Mouse (Mus musculus) thymus, postnatal 14 days (tissue): ENCODE results near the gene Fam24b.

Source experiments
- DNase-seq: peaks from one replicate; pipeline ENCODE4 v3.0.0; 2021

The Fam24b gene

DNA sequence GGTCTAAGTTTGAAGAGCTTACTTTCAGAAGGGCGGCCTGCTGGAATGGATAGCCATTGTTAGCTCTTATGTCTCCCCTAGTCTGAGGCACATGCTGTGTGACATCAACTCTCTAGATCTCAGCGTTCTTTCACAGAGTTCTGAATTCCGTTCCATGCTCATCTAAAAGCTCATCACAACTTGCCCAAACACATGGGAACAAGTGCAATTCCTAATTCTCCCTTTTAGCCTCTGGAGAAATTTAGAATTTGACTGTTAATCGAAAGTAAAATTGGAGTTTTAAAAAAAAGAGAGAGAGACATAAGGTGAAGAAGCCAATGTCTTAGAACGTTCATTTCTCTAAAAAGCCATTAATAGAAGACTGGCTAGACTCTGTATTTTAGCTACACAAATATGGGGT is at the start of gene Fam24b:
Gene Fam24b, minus strand, starts transcription at position 101 of the 400 bp plus-strand sequence.
- DNase-seq: no peak

- peak; percentile 22 for DNase-seq
These were observed 42.8 kb upstream of the Fam24b start for GRCm38 (mm10) chr7:131371880-131372651.

DNA sequence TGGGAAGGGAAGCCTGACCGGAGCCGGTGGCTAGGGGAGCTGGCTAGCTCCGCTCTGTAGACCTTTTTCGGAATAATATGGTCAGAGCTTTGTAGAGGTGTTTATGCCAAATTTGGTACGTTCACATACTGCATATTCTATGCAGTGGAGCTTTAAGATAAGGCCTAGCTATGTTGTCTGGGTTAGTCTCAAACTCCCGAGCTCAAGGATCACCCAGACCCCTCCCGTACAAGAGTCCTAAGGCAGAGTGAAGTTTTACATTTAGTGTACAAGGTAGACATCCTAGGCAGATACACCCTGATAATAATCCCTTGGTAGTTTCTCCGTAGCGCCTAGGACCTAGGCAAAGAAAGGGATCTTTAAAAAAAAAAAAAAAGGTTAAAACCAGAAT is 42.1 kb upstream of the Fam24b start:
- no peak for DNase-seq

DNA sequence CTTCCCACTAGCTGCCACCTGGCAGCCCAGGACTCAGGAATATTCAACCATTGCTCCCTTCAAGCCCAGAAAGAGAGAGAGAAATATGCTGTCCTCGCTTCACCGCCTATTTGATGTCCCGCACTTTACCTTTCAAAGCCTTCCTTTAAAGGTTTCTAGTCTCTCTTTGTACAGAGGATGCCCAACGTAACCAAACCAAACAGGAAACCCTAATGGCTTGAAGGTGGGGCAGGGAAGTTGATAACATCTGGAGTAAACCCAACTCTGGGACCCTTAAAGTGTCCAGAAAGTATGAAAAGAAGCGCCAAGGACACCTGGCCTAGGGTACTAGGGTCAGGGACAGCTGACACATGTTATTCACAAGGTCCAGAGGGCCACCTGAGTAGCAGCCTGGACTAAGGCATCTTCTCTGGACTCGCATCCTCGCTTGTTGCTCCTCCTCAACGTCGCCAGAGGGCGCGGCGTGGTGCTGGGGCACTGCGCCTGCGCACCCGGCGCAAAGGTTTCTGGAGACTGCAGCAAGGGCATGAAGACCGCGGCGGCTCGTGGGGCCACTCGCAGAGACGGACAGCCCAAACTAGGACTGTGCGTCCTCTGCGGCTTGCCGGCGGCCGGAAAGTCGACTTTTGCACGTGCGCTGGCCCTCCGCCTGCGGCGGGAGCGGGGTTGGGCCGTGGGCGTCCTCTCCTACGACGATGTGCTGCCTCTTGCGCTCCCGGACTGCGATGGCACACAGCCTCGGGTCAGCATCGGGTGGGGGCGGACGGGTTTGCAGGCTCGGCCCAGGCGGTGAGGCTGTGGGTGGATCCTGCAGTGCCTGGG is 41.5 kb upstream of the Fam24b start, which contains the start of gene Pstk:
Gene Pstk, plus strand, starts transcription at position 494 of the 822 bp plus-strand sequence.
- DNase-seq: peak; percentile 83

- DNase-seq: no peak
These were observed 34.8 kb upstream of the Fam24b start for GRCm38 (mm10) chr7:131364131-131364530.

DNA sequence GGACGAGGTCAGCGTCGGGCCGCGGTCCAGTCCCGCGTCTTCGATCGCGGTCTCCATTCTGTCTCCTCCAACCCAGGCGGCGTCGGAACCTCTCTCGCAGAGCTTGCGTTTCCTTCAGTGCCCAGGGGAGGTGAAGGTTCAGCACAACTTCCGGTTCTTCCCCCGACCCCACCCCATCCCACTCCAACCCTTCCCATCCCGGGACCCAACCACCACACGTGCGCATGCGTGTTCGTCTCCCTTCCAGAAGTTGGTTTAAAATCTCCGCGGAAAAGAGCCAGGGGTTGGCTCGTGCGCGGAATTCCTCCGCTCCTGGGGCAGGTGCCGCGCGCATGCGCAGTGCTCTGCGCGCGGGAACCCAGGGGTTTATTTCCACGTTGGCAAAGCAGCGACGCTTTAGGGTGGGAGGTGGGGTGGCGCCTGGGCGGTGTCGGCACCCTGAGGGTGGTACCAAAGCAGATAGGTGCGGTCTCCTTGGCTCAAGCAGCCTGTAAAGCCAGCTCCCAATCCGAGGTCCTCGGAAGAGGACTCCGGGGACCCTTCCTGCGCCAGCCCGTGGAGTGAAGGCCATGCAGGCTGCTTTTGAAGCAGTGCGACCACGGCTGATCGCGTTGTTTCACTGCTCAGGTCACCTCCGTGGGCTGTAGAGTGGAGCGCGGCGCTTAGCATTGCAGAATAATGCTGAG is 33.4 kb upstream of the Fam24b start, which contains the start of gene 2310057M21Rik:
Gene 2310057M21Rik, minus strand, starts transcription at position 145 of the 686 bp plus-strand sequence.
- DNase-seq: peak; percentile 91

GRCm38 (mm10) chr7:131362269-131362614 is 32.9 kb upstream of the Fam24b start:
- DNase-seq: no peak

DNA sequence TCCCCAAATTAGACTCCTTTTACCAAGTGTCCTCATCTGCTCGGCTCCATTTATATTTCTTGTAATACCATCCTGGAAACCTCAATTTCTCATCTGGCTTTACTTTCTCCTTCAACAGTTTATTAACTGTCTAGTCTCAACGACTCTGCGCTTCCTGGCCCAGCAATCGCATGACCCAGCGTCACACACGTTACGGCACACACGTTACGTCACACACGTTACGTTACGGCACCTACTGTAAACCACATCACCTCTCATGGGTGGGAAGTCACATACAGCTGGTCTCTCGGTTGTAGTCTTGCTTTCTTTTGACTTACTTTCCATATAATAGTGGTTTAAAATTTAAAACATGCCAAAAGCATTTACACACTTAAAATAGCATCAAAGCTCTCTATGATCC is 26.8 kb upstream of the Fam24b start:
- no peak for DNase-seq

GRCm38 (mm10) chr7:131345856-131346541 is 16.7 kb upstream of the Fam24b start:
- no peak for DNase-seq

DNA sequence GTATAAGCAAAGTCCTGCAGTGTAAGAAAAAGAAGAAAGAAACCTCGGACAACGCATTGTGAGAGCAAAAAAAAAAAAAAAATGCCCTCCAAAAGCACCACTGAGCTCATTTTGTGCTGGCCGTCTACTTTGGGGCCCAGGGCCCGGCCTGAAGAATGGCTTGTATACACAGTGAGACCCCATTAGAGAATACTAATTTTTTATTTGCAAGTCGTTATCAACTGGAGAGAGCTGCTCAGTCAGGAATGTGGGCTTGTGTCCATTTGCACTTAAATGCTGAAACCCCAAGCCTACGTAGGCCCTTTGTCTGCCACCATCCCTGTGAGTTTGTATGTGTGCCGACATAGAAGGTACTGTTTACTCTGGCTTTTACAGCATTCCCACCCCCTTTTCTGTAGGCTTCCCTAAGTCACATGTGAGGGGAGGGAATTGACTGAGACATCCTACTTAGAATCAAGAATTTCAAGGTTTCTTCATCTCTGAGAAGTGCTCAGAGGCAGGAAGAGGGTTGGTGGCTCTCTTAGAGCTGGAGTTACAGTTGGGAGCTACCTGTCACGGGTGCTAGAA is 8.3 kb upstream of the Fam24b start:
- DNase-seq: no peak

DNA sequence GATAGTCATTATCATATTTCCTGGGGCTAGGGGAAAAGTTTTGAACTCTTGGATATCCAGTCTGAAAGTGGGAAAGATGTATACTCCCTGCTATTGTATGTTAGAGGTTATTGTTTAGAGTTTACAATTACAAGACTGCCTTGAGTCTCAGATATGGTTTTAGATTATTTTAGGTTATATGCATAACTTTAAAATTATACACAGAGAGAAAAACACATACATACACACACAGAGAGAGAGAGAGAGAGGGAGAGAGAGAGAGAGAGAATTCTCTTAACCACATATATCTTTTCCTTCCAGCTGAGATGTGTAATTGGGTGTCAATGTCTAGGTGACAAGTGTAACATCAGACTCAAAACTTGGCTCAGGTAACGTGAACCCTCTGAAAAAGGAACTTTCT is 4.2 kb upstream of the Fam24b start, which contains the start of gene Fam24a:
Gene Fam24a, plus strand, starts transcription at position 301 of the 400 bp plus-strand sequence.
- DNase-seq: no peak

DNA sequence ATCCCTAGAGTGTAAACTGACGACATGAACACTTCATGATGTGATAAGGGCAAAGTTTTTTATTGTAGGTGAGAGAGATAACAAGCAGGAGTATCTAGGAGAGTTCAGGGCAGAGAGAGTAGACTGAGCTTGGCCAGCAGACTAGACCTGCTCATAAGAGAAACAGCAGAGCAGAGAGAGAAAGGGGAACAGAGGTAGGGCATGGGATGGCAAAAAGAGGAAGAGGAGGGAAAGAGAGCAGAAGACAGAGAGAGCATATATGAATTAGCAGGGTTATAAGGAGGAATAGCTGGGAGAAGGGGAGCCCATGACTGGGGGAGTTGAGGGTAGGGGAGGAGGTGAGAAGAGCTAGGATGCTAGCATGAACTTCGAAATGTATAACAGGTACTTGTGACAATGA is 2.4 kb upstream of the Fam24b start:
- DNase-seq: no peak

- no peak for DNase-seq
These were observed 2.3 kb downstream of the Fam24b start for GRCm38 (mm10) chr7:131327054-131327453.

GRCm38 (mm10) chr7:131322192-131322591 is 7.1 kb downstream of the Fam24b start, which contains the start of gene Cuzd1:
Gene Cuzd1, minus strand, starts transcription at chr7:131322292.
- no peak for DNase-seq

DNA sequence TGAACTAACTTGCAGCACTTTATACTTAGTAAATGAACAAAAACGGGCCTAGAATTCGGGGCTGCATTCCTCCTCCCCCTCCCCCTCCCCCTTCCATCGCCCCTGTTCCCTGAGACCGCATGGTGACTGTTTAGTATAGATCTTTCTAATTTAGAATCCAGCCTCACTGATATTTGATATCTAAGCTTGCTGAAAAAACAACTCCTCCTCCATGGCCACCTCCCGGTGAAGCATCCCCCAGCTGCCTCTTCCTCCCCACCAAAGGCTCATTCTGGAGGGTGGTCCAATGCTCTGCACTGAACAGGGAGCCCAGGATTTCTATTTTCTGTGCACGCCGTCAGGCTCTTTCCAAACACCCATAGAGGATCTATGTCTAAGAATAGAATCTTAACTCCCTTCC is 11.0 kb downstream of the Fam24b start:
- no peak for DNase-seq

DNA sequence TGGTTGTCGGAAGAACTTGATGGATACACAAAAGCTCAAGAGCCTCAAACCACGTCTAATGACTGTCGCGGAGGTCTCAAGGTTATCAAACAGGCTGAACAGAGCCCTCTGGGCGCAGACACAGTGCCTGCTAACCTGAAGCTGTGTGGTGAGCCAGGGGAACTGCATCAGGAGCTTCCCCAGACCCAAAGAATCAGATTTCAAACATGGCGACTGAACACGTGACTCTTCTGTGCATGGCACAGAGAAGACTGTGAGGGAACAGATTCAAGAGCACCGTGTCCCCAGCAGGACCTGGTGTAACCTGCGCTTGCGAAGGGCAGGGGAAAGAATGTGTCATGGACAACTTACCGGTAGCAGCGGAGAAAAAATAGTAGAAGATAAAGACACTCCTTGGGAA is 11.7 kb downstream of the Fam24b start:
- DNase-seq: no peak

- DNase-seq: no peak
These were observed 14.8 kb downstream of the Fam24b start for GRCm38 (mm10) chr7:131314493-131314892.

- no peak for DNase-seq
These were observed 22.6 kb downstream of the Fam24b start for GRCm38 (mm10) chr7:131306733-131307132.

DNA sequence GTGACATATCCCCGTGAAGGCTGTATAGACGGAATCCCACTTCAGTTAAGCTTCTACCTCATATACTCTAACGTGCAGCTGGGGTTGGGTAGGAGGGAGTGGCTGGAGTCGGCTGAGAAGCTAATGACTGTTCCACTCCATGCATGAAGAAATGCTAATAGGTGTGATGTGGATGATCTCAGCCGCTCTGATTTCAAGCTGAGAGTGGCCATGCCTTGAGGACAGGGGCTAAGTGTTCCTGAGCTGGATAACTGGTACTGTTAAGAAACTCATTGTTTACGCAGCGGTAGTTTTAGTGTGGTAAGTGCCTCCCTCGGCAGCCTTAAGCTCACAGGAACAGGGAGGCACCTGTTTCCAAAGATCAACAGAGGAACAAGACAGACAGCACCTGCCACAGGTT is 26.0 kb downstream of the Fam24b start:
- no peak for DNase-seq

DNA sequence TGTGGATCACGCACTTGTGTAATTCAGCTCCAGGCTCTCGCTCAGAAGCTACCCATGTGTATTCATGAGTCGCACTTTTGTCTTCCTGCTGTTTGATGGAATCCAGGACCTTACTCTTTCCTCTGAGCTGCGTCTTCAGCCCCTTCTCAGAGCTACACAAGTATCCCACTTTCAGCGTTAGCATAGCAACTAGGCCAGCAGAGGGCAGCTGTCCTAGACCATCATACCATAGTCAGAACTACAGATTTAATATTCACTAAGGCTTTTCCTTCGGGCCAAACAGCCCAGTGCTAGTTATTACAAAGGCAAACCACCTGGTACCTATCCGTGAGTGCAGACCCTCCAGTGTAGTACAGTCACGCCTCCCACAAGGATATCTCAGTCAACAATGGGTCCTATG is 32.2 kb downstream of the Fam24b start:
- no peak for DNase-seq
